Mouse (Mus musculus): Measurements from ENCODE around the gene Dtx2.

The Dtx2 gene

DNA sequence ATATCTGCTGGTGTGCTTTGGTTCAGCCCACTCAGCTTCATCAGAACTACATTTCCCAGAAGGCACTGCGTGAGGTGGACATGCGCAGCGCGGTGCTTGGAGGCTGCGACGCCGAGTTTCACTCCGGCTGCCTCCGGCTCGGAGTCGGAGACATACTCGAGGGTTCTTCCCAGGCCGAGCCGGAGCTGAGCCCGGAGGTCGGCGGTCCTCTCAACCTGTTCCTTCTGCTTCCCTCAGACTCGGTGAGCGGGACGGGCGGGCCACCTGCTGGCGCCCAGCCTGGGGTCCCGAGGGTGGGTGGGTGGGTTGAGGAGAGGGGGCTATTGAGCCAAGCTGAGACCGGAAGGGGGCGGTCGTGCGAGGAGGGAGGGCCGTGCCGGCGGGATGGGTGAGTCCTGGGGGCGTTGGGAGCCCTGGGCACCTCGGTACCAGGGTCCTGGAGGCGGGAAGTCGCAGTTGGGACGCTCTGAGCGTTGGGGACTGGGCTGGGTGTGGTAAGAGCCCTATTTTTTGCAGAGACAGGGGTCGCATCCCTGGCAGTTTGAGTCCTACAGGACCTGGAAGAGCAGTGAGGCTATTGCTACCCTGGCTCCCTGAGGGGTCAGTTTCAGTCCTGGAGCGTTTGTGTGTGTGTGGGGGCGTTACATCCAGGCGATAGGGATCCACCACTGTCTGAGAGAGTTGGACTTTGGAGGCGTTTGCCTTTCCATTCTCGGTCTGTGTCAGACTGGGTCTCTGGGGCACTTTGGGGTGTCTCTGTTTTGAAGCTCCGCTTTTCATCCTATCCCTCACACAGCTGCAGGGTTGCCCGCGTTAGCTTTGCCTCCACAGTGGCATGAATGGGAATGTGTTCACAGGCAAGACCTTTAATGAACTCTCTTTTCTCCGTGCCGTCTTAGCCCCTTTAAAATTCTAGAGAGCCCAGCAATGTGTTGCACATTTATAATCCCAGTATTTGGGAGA lies at the start of gene Dtx2:
Gene Dtx2 (plus strand): TSS at position 76 of the 963 bp plus-strand sequence.
- peak; percentile 94 for DNase-seq (ENCODE audit: low spot score)

DNA sequence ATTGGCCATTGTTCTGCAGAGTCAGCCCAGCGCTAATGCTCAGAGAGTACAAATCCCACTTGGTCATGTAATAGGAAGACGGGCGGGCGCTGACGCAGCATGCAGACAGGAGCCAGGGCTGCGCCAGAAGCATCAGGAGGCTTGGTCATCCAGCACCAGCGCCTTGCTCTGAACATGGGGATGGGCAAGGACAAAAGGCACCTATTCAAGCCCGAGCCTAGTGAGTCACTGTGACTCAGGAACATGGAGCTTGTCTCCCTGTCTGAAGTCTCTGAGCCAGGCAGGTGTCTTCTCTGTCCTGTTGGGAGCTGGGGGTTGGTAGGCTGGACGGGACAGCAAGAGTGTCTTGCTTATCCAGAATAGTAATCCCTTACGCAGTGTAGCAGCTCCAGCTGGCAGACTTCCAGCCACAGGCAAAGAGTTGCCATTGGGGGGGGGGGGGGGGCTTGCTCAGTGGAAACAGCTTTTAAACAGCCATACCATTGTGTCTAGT lies 48.6 kb upstream of the Dtx2 start:
- no peak for DNase-seq (ENCODE audit: low spot score)

DNA sequence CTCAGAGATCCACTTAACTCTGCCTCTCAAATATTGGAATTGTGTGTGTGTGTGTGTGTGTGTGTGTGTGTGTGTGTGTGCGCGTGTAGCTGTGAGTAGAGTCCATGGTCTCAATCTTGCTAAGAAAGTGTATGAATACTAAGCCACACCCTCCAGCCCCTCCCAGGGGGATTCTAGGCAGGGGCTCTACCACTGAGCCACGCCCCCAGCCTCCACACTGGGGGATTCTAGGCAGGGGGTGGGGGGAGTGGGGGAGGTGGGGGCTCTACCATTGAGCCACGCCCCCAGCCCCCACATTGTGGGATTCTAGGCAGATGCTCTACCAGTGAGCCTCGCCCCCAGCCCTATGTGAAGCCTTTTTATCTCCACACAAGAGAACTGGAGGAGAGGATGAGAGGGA lies 48.0 kb upstream of the Dtx2 start:
- no peak for DNase-seq (ENCODE audit: low spot score)

DNA sequence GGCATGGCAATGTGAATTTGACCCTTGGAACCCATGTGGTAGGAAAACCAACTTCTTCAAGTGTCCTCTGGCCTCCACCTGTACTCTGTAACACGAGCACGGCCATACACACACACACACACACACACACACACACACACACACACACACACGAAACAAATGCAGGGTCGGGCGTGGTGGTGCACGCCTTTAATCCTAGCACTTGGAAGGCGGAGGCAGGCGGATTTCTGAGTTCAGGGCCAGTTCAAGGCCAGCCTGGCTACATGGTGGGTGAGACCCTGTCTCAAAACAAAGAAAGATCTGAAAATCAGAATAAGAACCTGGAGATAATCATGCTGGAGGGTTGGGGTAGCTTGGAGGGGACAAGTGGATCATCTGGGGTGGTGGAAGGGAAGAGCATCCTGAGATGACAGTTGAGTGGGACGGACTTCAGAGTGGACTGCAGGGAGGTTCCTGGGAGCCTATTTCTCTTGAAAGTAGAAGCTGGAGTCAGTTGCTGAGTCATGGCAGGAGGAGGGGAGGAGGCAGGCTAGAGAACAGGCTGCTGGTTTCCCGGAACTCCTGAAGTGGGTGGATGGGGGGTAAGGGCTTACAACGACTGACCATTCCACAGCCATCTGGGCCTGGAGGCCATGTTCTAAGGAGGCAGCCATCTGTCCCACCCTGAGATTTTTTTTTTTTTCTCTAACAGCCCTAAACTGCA lies 43.7 kb upstream of the Dtx2 start:
- DNase-seq (ENCODE audit: low spot score) = no peak

DNA sequence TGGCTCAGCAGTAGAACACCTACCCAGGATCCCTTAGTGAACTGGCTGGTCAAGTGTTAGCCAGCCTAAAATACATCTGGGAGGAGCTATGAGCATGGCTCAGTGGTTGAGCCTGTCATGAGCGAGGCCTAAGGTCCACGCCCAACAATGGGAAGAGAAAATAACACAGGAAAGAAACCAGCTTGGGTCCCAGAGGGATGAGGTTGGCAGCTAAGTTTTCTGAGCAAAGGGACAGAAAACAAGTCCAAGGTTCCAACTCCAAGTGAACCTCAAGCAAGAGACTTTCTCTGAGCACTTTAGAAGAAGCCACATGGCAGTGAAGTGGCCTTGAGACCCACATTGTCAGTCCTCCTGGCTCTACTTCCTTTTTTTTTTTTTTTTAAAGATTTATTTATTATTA lies 42.9 kb upstream of the Dtx2 start:
- DNase-seq (ENCODE audit: low spot score) = no peak

DNA sequence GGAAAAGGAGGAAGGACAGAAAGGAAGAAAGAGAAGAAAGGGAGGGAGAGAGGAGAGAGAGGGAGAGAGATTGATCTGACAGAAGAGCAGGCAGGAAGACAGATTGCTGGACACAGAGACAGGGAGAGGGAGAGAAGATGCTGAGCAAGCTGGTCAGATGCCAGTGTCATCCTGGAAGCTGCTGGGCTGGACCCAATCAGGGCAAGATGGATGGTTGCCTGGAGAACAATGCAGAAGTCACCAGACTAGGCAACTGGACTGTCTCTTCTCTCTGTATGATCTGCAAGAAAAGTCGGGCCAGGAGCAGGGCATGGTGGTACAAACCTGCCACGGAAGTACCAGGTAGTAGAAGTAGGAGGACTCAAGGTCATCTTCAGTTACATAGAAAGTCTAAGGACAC lies 41.8 kb upstream of the Dtx2 start:
- no peak for DNase-seq (ENCODE audit: low spot score)

DNA sequence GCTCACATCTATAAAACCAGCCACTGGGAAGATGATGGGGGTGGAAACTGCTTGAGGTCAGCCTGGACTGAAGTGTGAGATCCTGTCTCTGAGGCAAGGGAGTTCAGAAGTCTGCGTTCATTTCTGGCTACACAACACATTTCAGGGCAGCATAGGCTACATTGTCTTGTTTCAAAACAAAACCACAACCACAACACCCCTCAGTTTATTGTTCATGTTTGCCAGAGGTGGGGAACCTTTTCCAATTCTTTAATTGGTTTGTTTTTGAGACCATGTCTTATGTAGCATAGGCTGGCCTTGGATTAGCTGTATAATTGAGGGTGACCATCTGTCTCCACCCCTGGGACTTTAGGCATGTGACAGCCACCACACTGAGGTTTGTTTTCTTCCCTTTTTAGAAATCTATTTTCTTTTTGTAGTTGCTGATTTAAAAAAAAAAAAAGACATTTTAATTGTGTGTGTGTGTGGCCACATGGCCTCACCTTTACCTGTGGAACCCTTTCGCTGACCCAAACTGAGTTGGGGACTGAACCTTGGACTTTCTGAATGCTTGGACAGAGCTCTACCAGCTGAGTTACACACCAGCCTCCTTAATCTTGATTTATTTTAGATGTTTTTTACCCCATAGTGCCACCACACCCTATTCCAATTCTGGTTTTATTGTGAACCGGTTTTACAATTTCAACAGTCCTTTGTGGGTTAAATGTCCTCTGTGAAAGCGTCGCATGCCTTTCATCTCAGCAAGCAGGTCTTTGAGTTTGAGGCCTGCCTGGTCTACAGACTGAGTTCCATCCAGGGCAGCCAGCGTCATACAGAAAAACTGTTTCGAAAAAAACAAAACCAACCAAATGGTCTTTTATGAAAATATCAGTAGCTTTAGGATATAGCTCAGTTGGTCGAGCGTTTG lies 38.0 kb upstream of the Dtx2 start:
- no peak for DNase-seq (ENCODE audit: low spot score)

DNA sequence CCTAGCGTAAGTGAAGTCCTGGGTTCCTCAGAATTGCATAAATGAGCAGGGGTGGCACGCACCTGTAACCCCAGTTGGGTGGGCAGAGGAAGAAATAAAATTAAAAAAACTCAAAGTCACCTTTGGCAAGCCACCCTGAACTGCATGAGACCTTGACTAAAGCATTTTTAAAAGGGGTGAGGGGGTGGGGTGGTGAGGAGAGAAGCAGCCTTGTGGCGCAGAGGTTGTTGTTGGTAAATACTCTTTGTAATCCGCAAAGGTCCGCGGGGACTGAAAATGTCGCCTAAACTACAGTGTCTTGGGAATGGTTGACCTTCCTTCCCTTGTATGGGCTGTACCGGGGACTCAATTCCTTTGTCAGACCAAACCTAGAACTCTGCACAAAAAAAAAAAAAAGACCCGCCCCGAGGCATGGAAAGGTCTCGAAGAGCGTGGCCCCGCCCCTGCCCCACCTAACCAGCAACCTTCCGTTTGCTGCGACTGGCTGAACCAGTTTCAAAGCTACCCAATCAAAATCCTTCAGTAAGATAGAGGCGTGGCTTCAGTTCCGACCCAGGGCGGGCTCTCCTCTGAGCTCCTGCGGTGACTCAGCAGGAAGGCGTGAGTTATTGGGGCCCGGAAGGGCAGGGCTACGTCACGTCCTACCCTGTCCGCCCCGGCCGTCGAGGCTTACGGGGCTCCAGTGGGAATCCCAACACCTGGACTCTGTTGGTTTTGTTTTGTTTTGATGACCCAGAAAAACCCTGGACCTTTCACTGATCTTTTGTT lies 37.2 kb upstream of the Dtx2 start:
- peak; percentile 97 for DNase-seq (ENCODE audit: low spot score)

DNA sequence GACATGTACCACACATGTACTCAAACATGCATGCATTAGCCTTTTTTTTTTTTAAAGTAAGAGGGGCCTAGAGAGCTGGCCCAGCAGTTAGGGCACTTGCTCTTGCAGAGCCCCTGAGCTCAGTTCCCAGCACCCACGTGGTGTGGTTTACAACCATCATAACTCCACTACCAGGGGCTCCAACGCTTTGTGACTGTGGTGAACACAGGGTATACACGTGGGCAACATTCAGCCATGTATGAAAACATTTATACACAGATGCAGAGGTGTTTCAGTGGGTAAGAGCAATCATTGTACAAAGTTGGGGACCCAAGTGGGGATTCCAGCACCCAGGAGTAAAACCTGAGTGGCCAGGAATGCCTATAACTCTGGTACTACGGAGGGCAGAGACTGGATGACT lies 36.2 kb upstream of the Dtx2 start:
- no peak for DNase-seq (ENCODE audit: low spot score)

DNA sequence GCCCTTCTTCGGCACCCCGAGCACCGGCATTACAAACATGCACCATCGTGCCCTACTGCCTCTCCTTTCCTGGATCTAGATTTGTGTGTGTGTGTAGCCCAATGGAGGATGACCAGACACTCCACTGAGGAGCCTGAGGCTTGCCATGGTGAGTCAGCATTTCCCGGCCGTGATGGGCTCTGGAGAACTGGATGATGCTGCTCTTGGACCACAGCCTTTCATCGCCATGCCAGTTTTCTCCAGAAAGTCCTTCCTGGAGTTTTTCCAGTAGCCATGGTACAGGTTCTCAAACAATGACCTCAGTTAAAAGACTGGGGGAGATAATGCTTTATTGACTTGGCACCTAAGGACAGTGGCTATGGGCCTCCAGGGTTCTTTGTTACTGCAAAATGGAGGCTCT lies 34.7 kb upstream of the Dtx2 start:
- no peak for DNase-seq (ENCODE audit: low spot score)

DNA sequence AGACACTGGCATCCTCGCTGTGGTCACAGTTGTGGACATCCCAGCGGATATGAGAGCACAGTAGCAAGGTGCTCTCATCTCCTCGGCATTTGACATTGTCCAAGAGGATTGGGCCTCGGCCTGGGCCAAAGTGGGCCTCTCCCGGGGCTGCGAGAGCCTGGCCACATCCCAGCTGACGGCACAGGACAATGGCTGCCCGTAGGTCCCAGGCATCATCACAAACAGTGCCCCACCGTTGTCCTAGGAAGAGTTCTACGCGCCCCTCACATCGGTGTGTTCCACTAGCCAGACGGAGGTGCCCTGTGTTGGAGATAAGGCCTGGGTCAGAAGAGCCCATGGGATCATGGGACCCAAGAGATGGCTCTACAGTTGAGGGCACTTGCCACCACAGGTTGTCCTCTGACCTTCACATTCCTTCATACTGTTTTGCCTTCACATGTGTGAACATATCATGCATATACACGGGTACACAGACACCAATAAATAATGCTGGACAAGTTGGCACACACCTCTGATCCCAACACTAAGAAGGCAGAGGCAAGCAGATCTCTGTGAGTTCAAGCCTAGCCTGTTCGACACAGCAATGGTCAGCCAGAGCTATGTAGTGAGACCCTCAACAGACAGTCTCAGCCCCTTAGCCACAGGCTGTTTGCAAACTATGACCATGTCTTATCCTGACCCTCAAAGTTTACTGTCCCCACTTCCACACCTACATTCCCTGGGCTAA lies 33.5 kb upstream of the Dtx2 start:
- DNase-seq (ENCODE audit: low spot score) = no peak

DNA sequence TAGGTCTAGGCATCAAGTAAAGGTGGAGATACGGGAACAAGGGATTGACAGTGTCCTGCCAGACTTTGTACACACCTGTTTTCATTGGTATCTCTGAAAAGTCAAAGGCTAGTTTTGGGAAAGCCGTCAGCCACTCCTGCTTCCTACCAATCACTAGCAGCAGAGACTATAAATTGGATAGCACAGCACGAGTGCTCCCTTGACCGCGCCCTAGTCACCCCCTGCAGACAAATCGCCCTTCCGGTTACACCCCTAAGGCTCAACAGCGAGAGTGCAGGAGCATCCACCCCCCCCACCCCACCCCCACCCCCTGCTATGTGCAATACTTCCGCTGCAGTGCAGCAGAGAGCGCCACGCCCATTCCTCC lies 32.5 kb upstream of the Dtx2 start:
- DNase-seq (ENCODE audit: low spot score) = no peak

DNA sequence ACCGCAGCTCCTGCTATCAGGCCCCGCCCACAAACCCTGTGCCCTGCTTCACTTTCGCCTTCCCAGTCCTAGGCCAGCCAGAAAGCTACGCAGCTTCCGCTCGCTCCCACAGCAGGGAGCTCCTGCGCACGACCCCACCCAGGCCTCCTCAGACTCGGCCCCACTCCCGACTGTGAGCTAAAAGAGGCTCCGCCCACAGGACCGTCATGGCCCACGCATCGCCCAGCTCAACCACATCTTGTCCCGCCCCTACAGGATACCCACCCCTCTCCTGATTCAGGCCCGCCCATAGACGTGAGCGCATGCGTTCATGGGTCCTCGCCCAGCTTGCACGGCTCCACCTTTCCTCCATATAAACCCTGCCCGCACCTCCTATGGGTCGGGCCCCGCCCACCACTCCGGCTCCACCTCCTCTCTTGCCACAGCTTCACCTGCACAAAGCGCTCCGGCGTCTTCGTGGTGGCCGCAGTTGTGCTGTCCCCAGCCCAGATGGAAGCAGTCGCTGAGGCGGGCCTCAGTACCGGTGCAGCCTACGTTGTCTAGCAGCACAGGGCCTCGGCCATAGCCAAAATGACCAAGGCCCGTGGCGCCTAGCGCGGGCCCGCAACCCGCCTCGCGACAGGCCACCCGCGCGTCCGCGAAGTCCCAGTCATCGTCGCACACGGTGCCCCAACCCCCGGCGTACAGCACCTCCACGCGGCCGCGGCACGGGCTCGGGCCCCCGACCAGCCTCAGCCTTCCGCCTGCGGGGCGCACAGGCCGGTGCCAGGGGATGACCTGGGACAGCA lies 31.9 kb upstream of the Dtx2 start:
- peak; percentile 98 for DNase-seq (ENCODE audit: low spot score)

DNA sequence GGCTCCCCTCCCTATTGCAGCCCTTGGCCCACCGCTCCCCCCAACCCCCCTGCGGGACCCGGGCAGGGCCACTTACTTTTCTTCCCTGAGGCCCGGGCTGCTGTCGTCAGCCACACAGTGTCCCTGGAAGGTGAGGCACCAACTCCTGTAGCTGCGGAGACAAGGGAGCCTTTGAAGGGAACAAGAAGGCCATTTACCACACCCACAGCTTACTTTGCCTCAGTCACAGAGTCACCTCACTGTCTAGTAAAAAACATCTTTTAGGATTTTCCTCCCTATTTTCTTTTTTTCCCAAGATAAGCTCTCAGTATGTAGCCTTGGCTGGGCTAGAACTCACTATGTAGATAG lies 31.3 kb upstream of the Dtx2 start:
- DNase-seq (ENCODE audit: low spot score) = no peak

DNA sequence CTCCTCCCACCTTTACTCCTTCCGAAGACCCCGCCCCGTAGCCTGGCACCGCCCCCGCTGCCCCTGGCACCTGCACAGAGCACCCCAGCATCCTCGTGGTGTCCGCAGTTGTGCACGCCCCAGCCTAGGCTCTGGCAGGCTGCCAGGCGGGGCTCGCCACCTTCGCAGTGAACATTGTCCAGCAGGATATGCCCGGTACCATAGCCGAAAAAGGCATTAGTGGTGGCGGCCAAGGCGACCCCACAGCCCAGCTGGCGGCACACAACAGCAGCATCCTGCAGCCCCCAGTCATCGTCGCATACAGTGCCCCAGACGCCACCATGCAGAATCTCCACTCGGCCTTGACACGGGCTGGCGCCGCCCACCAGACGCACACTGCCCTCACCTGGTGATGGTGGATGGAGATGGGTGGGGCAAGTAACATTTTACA lies 29.1 kb upstream of the Dtx2 start:
- DNase-seq (ENCODE audit: low spot score) = no peak

DNA sequence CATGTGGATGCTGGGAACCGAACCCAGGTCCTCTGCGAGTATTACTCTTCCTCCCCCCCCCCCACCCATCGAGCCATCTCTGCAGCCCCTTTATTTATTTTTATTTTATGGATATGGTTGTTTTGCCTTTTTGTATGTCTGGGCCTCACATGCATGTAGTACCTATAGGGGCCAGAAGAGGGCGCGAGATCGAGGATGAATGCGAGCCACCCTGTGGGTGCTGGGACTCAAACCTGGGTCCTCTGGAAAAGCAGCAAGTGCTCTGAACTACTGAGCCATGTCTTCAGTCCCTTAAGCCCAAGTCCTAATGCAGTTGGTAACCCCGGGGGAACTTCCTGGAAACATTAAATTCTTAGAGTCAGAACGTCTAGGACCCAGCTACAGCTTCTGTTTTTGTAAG lies 27.7 kb upstream of the Dtx2 start:
- DNase-seq (ENCODE audit: low spot score) = no peak

DNA sequence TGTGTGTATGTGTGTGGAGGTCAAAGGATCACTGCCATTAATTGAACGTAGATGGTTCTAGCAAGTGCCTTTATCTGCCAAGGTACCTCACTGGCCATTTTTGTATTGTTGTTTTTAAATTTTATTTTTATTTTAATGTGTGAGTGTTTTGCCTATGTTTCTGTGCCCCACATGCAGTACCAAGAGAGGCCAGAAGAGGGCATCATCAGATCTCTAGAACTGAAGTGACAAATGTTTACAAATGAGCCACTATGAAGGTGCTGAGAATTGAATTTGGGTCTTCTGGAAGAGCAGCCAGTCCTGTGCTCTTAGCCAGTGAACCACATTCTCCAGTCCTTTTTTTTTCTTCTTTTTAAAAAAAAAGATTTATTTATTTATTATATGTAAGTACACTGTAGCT lies 25.8 kb upstream of the Dtx2 start:
- peak; percentile 64 for DNase-seq (ENCODE audit: low spot score)

DNA sequence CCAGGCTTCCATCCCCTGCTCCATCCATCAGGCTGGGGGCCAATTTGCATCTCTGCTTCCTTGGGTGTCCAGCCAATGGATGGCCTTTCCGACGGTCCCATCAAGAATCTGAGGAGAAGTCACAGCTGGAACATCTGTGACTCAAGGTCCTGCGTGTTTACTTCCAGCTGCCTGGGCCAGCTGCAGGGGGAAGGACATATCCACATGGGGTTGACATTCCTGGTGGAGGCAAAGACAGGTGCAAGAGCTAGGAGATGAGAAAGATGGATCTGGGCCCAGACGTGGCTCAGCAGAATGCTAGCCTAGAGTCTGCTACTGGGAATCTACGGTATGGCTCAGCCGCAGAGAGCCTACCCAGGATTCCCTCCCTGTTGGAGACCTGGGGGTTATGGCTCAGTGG lies 24.4 kb upstream of the Dtx2 start:
- DNase-seq (ENCODE audit: low spot score) = no peak

DNA sequence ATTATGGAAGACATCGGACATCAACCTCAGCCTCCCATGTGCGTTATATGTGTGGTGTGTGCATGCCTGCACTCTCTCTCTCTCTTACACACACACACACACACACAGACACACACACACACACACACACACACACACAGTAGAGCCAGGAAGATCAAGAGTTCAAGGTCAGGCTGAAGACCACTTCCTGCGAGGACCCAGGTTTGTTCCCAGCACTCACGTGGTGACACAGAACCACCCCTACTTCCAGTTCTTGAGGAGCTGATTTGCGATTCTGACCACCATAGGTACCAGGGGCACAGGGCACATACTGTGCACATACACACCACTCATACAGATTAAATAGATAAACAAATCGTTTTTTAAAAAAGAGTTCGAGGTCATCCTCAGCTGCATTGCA lies 22.7 kb upstream of the Dtx2 start:
- DNase-seq (ENCODE audit: low spot score) = no peak

DNA sequence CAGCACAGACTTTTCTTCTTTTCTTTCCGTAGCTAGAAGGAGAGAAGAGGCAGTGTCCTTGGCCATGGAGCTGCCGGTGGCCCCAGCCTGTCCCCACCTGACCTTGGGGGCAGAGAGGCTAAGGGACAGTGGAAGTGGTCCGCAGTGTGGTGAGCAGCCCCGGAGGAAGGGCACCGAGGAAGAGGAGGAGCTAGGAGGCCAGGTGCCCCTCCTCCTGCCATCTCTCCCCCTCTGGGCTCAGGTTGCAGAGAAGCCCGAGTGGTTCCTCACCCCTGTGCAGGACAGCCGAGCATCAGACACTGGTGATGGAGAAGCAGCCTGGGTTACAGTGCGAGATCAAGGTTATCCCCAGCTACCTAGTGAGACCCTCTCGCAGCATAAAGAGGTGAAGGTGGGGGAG lies 20.2 kb upstream of the Dtx2 start, which contains the start of gene Ssc4d:
Gene Ssc4d (minus strand): TSS at position 167 of the 400 bp plus-strand sequence.
- no peak for DNase-seq (ENCODE audit: low spot score)
